Mouse (Mus musculus): ENCODE results near the gene Smok2b.
"Not testable (repeated sequence)": the region's sequence is repeated elsewhere in the genome, so short reads cannot be mapped to it uniquely, and the experiment has no call there.

GRCm38 (mm10) chr17:13202453-13203107 is 27.5 kb upstream of the Smok2b start:
- TF ChIP-seq GATA1 (IDR thresholded peaks at IDR 0.05; ENCODE audit: borderline replicate concordance, low read length); FLI1 (IDR thresholded peaks at IDR 0.05; ENCODE audit: low read length): not testable (repeated sequence)
